Mouse (Mus musculus) kidney, adult 2 months (tissue): ENCODE results near the gene Rest.

Experiments
- CTCF ChIP-seq: fragments of 200-500 bp; conservative IDR thresholded peaks from 2 replicates; pipeline ENCODE4 v1.5.1; 2011; ENCODE audit warnings: low read depth, mild to moderate bottlenecking, control low read depth, low read length, moderate library complexity, mixed read lengths; ENCODE audit not compliant: insufficient read depth, insufficient read length
- POLR2A ChIP-seq: fragments of 200-500 bp; IDR thresholded peaks from one replicate; pipeline ENCODE4 v1.6.1; 2011; ENCODE audit warnings: low read depth, low read length, control low read depth

DNA sequence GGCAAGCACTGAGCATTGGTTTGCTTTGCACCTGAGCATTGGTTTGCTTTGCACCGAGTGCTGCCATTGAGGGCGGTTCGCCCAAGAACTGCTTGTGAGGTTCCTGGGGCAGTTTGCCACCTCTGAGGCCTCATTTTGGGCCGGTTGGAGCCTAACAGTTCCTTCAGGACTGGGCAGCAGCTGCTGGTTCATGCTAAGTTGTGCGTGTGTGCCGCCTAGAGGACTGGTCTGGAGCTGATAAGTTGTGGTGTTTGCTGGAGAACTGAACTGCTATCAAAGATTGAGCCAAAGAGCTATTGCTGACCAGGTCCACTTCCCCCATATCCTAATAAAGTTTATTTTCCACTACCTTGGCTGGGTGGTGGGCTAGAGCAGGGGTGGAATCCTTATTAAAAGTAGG is 11.9 kb downstream of the Rest start:
- TF ChIP-seq POLR2A: no peak
- TF ChIP-seq CTCF: no peak
